Mouse (Mus musculus) kidney, embryonic 14.5 days (tissue): ENCODE measurements at regions not wholly inside any gene's neighbourhood (a gene's known extent, or its start where the extent isn't known, plus 50 kb on each side); places are given as distances from the start of the nearest gene placed in this dataset.

ENCODE experiments used
- ATAC-seq: fragments of 200-750 bp; cut with Nextera tagmentation; 2 replicates; pipeline ENCODE4 v1.8.0; 2017; ENCODE audit warnings: moderate number of reproducible peaks, mild to moderate bottlenecking, moderate TSS enrichment, moderate library complexity; ENCODE audit not compliant: low FRiP score, low TSS enrichment
- H3K27ac ChIP-seq: fragments of 300-500 bp; sonication (generic); 2 replicates; pipeline ENCODE4 v1.5.1; 2014; ENCODE audit warnings: low read depth, mild to moderate bottlenecking, low read length, moderate library complexity, mixed read lengths
- H3K27me3 ChIP-seq: fragments of 300-500 bp; sonication (generic); 2 replicates; pipeline ENCODE4 v1.6.1; 2014; ENCODE audit warnings: mild to moderate bottlenecking, low read length; ENCODE audit not compliant: control insufficient read depth, insufficient read depth
- H3K36me3 ChIP-seq: fragments of 300-500 bp; sonication (generic); 2 replicates; pipeline ENCODE4 v1.6.1; 2014; ENCODE audit warnings: low read length, mixed read lengths; ENCODE audit not compliant: control insufficient read depth, insufficient read depth
- H3K4me1 ChIP-seq: fragments of 300-500 bp; sonication (generic); 2 replicates; pipeline ENCODE4 v1.6.1; 2014; ENCODE audit warnings: low read length, mixed read lengths; ENCODE audit not compliant: control insufficient read depth, insufficient read depth
- H3K4me2 ChIP-seq: fragments of 300-500 bp; sonication (generic); replicated peaks from 2 replicates; pipeline ENCODE4 v1.6.1; 2014; ENCODE audit warnings: low read depth, mild to moderate bottlenecking, low read length
- H3K4me3 ChIP-seq: fragments of 300-500 bp; sonication (generic); 2 replicates; pipeline ENCODE4 v1.5.1; 2014; ENCODE audit warnings: mild to moderate bottlenecking, low read length
- H3K9ac ChIP-seq: fragments of 300-500 bp; sonication (generic); 2 replicates; pipeline ENCODE4 v1.6.1; 2014; ENCODE audit warnings: low read depth, mild to moderate bottlenecking, low read length, moderate library complexity
- H3K9me3 ChIP-seq: fragments of 300-500 bp; sonication (generic); 2 replicates; pipeline ENCODE4 v1.6.1; 2016; ENCODE audit warnings: low read length; ENCODE audit not compliant: control insufficient read depth
- WGBS: fragments of 180-500 bp; shearing (Covaris S2); extraction: QIAGEN DNeasy Blood & Tissue Kit; methylation state at CpG from one replicate; pipeline ENCODE4 v1.1.7; 2014; 5-methylcytosine and 5-hydroxymethylcytosine counted together

DNA sequence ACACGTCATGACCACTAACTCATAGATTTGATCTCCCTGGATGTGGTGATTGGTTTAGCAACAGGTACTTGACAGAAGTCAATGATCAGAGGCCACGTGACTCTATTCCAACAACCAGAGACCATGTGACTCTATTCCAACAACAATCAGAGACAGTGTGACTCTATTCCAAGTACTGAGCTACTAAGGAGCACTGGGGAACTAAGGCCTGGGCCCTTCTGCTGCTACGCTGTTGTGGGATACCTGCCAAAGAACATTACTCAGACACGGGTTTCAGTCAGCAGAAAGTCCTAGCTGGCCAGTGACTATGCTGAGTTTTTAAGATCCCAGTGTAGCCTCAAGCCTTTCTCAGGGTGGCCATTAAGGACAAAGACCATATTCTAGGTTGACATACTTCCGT is 66.3 kb upstream of the Smndc1 start:
- Histone ChIP-seq H3K27me3 (no peaks in the 10 kb centered on the region), H3K9me3 (no peaks in the 10 kb centered on the region), H3K36me3 (no peaks in the 10 kb centered on the region), H3K4me3 (no peak overlapping the region), H3K4me2 (no peak overlapping the region), H3K27ac (no peak overlapping the region), H3K9ac (no peak overlapping the region), H3K4me1 (peaks cover 32% of the 10 kb centered on the region)
- ATAC-seq = no peak
- WGBS = 85% methylated on average over 5 of the region's 5 CpGs

DNA sequence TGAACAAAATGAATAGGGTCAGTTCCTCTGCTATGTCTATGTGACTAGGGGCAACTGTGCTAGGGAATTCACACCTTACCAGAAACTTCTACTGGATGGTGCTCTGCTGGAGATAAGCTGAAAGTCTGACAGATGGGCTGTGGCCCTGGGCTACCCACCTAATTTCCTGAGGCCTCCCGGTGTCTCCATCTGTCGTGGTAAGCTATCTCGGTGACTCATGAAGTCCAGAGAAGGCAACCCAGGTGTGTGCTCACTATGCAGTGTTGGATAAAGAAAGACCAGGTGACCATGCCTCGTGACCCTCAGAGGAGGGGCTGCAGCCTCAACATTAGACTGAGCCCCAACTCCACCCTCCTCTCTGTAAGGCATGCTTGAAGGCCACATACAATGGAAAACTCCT is 64.2 kb upstream of the Smndc1 start:
- no peaks in the 10 kb centered on the region for H3K9me3 ChIP-seq
- peaks cover 25% of the 10 kb centered on the region for H3K4me1 ChIP-seq
- no peak overlapping the region for H3K4me2 ChIP-seq
- no peak overlapping the region for H3K9ac ChIP-seq
- no peak overlapping the region for H3K4me3 ChIP-seq
- ATAC-seq = no peak
- H3K27ac ChIP-seq = no peak overlapping the region
- H3K36me3 ChIP-seq = no peaks in the 10 kb centered on the region
- WGBS = 87% methylated on average over 4 of the region's 4 CpGs
- no peaks in the 10 kb centered on the region for H3K27me3 ChIP-seq

DNA sequence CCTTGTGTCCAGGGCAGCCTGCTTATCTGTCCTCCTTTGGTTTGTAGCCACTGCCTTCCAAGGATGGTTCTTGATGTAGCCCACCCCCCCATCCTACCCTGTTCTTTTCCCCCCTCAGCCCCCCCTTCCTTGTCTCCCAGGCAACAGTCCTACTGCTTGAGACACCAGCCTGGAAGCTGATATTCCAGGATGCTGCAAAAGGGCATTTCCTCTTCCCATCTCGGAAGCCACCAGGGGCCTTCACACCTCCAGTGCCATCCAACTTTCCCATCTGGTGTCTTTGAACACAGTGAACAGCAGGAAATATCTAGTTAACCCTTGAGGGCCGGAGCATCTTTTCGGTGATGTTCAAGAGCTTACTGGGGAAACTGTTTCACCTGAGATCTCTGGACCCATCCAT is 63.7 kb upstream of the Smndc1 start:
- H3K4me3 ChIP-seq = no peak overlapping the region
- 69% methylated on average over 3 of the region's 3 CpGs for WGBS
- no peaks in the 10 kb centered on the region for H3K36me3 ChIP-seq
- no peaks in the 10 kb centered on the region for H3K9me3 ChIP-seq
- peaks cover 20% of the 10 kb centered on the region for H3K4me1 ChIP-seq
- H3K4me2 ChIP-seq = no peak overlapping the region
- ATAC-seq = no peak
- no peak overlapping the region for H3K27ac ChIP-seq
- no peak overlapping the region for H3K9ac ChIP-seq
- no peaks in the 10 kb centered on the region for H3K27me3 ChIP-seq

- no peak for ATAC-seq
- Histone ChIP-seq H3K9me3 (no peaks in the 10 kb centered on the region), H3K4me3 (no peak overlapping the region), H3K27ac (no peak overlapping the region), H3K9ac (no peak overlapping the region), H3K4me2 (no peak overlapping the region), H3K4me1 (peaks cover 15% of the 10 kb centered on the region), H3K27me3 (no peaks in the 10 kb centered on the region), H3K36me3 (no peaks in the 10 kb centered on the region)
- 68% methylated on average over 13 of the region's 13 CpGs for WGBS
Measured at GRCm38 (mm10) chr19:53453317-53453947, 63.1 kb upstream of the Smndc1 start.

DNA sequence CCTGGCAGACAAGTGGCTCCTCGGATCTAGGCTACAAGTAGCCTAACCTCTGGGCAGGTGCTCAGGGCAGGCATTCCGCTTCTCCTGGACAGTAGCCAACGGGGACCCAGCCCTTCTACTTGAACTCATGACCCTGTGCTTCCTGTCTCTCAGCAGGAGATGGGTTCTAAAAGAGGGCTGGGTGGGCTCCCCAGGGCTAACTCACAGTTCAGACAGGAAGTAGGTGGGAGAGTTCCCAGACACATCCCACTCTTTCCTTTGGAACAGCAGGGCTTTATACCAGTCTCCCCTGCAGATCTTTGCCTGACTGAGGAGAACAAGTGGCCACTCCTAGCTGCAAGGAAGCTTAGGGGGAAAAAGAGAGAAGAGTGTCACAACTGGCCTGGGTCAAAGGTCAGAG is 62.0 kb upstream of the Smndc1 start:
- no peak overlapping the region for H3K27ac ChIP-seq
- no peaks in the 10 kb centered on the region for H3K9me3 ChIP-seq
- H3K27me3 ChIP-seq = no peaks in the 10 kb centered on the region
- no peak overlapping the region for H3K4me2 ChIP-seq
- H3K4me3 ChIP-seq = no peak overlapping the region
- H3K9ac ChIP-seq = no peak overlapping the region
- ATAC-seq = no peak
- no peaks in the 10 kb centered on the region for H3K36me3 ChIP-seq
- peaks cover 15% of the 10 kb centered on the region for H3K4me1 ChIP-seq
- 20% methylated on average over 3 of the region's 3 CpGs for WGBS

GRCm38 (mm10) chr19:53451388-53451922 is 61.1 kb upstream of the Smndc1 start:
- H3K9me3 ChIP-seq = no peaks in the 10 kb centered on the region
- H3K27me3 ChIP-seq = no peaks in the 10 kb centered on the region
- H3K4me2 ChIP-seq = no peak overlapping the region
- H3K27ac ChIP-seq = no peak overlapping the region
- ATAC-seq = no peak
- no peaks in the 10 kb centered on the region for H3K36me3 ChIP-seq
- H3K9ac ChIP-seq = no peak overlapping the region
- peaks cover 18% of the 10 kb centered on the region for H3K4me1 ChIP-seq
- H3K4me3 ChIP-seq = no peak overlapping the region
- 59% methylated on average over 13 of the region's 13 CpGs for WGBS

- Histone ChIP-seq H3K4me3 (no peak overlapping the region), H3K4me1 (peaks cover 22% of the 10 kb centered on the region), H3K4me2 (no peak overlapping the region), H3K9ac (no peak overlapping the region), H3K36me3 (no peaks in the 10 kb centered on the region), H3K27ac (no peak overlapping the region), H3K27me3 (no peaks in the 10 kb centered on the region), H3K9me3 (no peaks in the 10 kb centered on the region)
- WGBS = 70% methylated on average over 14 of the region's 17 CpGs
- ATAC-seq = no peak
Measured at GRCm38 (mm10) chr19:53450624-53451387, 60.4 kb upstream of the Smndc1 start.

DNA sequence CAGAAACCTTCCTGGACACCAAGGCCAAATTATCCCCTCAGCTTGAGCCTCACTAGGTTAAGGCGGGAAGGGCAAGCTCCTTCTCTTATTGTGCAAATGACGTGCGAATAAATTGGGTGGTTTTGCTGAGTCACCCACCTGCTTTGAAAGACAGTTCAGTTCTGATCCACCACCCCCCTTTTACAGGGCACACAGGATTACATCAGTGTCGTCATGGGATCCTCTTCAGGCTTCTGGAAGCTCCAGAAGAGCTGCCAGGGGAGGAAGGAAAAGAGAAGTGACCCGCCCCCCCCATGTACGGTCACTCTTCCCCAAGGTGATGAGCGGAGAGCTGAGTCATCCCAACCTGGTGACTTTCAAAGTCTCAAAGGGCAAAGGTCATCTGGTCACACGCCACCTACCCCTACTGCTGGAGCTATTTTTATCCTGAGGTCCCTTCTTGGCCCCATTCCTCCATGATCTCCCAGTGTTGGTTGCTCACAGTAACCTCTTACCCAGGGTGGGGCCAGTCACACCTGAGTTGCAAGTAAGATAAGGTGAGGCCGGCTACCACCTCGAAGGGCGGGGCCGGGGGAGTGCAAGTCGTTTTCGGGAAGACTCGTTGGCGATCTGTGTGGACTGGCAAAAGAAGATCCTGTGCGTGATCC is 58.9 kb upstream of the Smndc1 start:
- ATAC-seq = no peak
- Histone ChIP-seq H3K9ac (no peak overlapping the region), H3K9me3 (no peaks in the 10 kb centered on the region), H3K4me3 (no peak overlapping the region), H3K27ac (no peak overlapping the region), H3K4me2 (no peak overlapping the region), H3K27me3 (no peaks in the 10 kb centered on the region), H3K36me3 (no peaks in the 10 kb centered on the region), H3K4me1 (peaks cover 33% of the 10 kb centered on the region)
- 89% methylated on average over 17 of the region's 17 CpGs for WGBS

DNA sequence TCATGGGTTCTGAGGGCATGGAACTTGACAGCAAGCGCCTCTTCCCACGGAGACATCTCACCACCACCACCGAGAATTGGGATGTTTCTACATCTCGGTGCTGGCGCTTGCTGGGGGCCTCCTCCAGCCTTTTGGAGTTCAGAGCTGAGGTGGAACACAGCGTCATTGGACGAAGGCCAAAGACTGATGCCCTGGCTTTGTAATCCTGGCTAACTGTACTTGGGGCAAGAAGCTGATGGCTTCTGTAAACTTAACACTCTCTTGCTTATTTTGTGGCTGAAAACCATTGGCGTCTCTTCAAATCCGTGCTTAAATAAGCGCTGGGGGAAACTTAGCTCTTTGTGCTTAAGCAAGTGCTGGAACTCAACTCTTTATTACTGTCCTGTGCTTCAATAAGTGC is 57.8 kb upstream of the Smndc1 start:
- no peak for ATAC-seq
- peaks cover 29% of the 10 kb centered on the region for H3K4me1 ChIP-seq

More for the DNA sequence above, 57.8 kb upstream of the Smndc1 start:
- Histone ChIP-seq H3K9ac (no peak overlapping the region), H3K9me3 (no peaks in the 10 kb centered on the region), H3K4me3 (no peak overlapping the region), H3K36me3 (no peaks in the 10 kb centered on the region), H3K4me2 (no peak overlapping the region), H3K27me3 (no peaks in the 10 kb centered on the region), H3K27ac (no peak overlapping the region)
- 77% methylated on average over 10 of the region's 10 CpGs for WGBS
